Mouse (Mus musculus) kidney, adult 9 months (tissue): ENCODE measurements at regions not wholly inside any gene's neighbourhood (a gene's known extent, or its start where the extent isn't known, plus 50 kb on each side); places are given as distances from the start of the nearest gene placed in this dataset.
A peak's percentile ranks its signal among the peaks of the same experiment; 100 is the strongest.

Experiments
- DNase-seq: peaks from one replicate; pipeline ENCODE4 v3.0.0; 2022

- DNase-seq, result peak; percentile 12
Measured at GRCm38 (mm10) chr9:61815995-61816394, 98.3 kb downstream of the Rplp1 start.

GRCm38 (mm10) chr9:61813291-61813690 lies 101.1 kb downstream of the Rplp1 start:
- no peak for DNase-seq

- peak; percentile 57 for DNase-seq
Measured at GRCm38 (mm10) chr9:61812315-61812714, 102.0 kb downstream of the Rplp1 start.

- DNase-seq, result no peak
Measured at GRCm38 (mm10) chr9:61810456-61810855, 103.9 kb downstream of the Rplp1 start.

- DNase-seq, result no peak
Measured at GRCm38 (mm10) chr9:61808351-61809225, 105.8 kb downstream of the Rplp1 start.

GRCm38 (mm10) chr9:61805971-61806370 lies 108.4 kb downstream of the Rplp1 start:
- DNase-seq, result no peak

- no peak for DNase-seq
Measured at GRCm38 (mm10) chr9:61803555-61803954, 110.8 kb downstream of the Rplp1 start.

- DNase-seq, result no peak
Measured at GRCm38 (mm10) chr9:61802694-61803093, 111.6 kb downstream of the Rplp1 start.

GRCm38 (mm10) chr9:61799535-61799934 lies 114.8 kb downstream of the Rplp1 start:
- peak; percentile 16 for DNase-seq

GRCm38 (mm10) chr9:61795910-61796309 lies 118.4 kb downstream of the Rplp1 start:
- no peak for DNase-seq

GRCm38 (mm10) chr9:61791435-61792064 lies 122.8 kb downstream of the Rplp1 start:
- no peak for DNase-seq

- DNase-seq, result no peak
Measured at GRCm38 (mm10) chr9:61790849-61791248, 123.5 kb downstream of the Rplp1 start.

GRCm38 (mm10) chr9:61789066-61789897 lies 125.1 kb downstream of the Rplp1 start:
- DNase-seq, result no peak

- no peak for DNase-seq
Measured at GRCm38 (mm10) chr9:61781469-61781868, 132.9 kb downstream of the Rplp1 start.

- DNase-seq, result no peak
Measured at GRCm38 (mm10) chr9:61780186-61780939, 134.0 kb downstream of the Rplp1 start.

GRCm38 (mm10) chr9:61779165-61779564 lies 135.2 kb downstream of the Rplp1 start:
- no peak for DNase-seq

GRCm38 (mm10) chr9:61776446-61776845 lies 137.9 kb downstream of the Rplp1 start:
- DNase-seq, result no peak

- DNase-seq, result no peak
Measured at GRCm38 (mm10) chr9:61770207-61770955, 144.0 kb downstream of the Rplp1 start.

GRCm38 (mm10) chr9:61766187-61766586 lies 148.2 kb downstream of the Rplp1 start:
- DNase-seq, result no peak

- no peak for DNase-seq
Measured at GRCm38 (mm10) chr9:61765366-61765765, 149.0 kb downstream of the Rplp1 start.

GRCm38 (mm10) chr9:61757806-61758205 lies 156.5 kb downstream of the Rplp1 start:
- no peak for DNase-seq
